Mouse (Mus musculus): Measurements from ENCODE around the gene 1700022I11Rik. TPM values are rescaled to one million over a fixed set of nuclear protein-coding genes. Genes with fewer than 3 reads are reported as not detected.

Gene 1700022I11Rik
- total RNA-seq, 2 experiments from 2014 or later: not detected

DNA sequence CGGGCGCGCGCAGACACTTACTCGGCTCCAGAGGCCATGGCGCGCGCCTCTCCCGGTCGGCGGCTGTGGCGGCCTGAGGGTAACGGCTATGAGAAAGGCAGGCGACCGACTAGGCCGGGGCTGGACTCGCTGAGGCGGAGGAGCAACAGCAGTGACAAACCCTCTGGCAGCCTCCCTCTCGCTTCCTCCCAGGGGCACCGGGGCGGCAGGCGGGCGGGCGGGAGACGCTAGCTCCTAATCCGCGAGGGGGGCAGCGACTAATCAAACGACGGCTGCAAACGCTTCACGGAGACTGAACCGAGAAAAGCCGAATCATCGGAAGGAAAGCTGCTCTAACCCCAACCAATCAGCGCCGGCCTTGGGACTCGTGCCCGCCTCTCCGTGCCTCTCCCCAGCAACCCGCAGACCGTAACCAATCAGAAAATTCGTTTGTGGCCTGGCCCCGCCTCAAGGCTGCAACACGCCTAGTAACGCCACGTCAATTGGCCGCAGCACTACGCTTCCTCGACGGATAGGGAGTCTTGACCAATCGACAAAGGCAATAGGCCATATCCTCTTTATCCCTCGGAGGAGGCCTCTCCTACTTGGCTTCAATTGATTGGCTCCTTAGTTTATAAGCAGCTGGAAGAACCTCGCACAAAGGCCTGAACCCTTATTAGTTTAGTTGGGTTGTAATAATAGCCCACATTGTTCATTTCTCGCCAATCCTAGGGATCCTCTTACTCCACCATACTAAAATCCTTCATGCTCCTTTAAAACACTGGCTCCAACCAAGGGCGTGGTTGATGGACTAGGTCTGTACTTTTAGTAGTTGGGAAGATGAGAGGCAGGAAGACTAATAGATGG, 31.0 kb downstream of the 1700022I11Rik start, which contains the start of gene Vcp:
Vcp (minus strand) TSS at position 367 of the 846 bp plus-strand sequence.
- peak; percentile 99 to 100 for DNase-seq (ENCODE audit: low spot score in 2 of 2)

DNA sequence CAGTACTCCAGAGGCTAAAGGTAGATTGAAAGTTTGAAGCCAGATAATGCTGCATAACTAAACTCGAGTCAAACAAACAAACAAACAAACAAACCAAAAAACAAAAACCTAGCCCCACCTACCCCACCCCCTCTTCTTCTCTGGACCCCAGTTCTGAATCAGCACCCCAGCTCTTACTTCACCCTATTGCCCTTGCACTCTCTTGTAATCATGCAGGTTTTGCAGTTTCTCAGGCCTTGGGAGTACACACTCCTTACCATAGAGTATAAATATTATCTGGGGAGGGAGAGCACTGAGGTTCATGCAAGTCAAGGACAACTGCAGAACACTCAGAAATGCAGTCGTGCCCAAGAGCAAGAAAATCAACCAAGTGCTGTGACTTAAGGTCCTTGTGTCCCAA, 31.9 kb downstream of the 1700022I11Rik start:
- DNase-seq (ENCODE audit: low spot score in 2 of 2): no peak

DNA sequence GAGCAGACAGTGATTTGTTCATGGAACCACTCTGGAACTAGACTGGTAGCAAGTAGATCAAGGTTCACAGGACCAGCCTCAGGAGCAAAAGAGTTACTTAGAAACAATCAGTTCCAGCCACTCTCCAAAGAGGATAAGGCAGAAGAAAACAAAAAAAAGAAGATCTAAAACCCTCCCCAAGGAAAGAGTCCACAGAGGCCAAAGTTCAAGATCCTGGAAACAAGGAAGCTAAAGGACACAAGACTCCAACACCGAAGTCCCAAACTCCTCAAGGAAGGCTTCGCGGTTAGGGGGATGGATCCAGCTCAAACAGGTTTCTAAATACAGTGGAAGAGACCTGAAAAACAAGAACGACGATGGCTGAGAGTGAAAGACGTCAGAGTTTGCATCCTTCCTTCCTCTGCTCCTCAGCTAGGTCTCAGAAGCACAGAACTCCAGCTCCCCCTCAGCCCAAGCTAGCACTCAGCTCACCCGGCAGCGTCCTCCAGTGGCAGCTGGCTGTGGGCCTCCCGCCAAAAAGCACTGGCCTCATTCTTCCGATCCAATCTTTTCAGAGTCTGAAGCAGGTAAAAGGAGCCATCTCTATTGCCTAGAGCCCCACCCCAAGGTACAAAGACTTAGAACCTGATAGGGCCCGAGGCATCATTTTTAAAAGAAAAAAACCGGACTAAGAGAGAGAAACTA, 33.5 kb downstream of the 1700022I11Rik start:
- no peak for DNase-seq (ENCODE audit: low spot score in 2 of 2)

DNA sequence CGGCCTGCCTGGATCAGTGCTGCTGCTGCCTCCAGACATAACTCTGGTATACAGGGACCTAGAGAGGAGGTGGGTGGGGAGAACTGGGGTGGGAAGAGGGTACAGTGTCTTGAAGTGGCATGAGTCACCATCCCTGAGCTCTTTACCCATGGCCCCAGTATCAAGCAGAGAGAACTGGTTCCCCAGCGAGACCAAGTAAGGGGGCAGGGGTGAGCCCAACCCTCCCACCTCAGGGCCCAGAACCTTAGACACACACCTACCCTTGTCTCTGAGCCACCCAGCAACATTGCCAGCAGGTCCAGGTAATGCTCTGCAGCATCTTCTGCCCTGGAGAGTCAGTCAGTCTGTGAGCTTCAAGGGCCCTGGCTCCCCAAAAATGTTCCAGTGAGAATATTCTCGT, 35.5 kb downstream of the 1700022I11Rik start:
- DNase-seq (ENCODE audit: low spot score in 2 of 2): no peak

DNA sequence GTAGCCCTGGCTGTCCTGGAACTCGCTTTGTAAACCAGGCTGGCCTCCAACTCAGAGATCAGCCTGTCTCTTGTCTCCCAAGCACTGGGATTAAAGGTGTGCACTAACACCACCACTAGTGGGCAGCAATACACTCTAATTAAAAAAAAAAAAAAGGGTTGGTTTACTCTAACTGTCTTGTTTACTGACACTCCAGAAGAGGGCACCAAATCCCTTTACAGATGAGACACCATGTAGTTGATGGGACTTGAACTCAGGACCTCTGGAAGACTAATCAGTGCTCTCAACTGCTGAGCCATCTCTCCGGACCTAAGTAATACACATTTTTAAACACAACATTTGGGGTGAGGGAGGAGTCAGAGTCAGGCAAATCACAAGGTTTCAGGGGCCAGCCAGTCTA, 36.4 kb downstream of the 1700022I11Rik start:
- no peak for DNase-seq (ENCODE audit: low spot score in 2 of 2)

DNA sequence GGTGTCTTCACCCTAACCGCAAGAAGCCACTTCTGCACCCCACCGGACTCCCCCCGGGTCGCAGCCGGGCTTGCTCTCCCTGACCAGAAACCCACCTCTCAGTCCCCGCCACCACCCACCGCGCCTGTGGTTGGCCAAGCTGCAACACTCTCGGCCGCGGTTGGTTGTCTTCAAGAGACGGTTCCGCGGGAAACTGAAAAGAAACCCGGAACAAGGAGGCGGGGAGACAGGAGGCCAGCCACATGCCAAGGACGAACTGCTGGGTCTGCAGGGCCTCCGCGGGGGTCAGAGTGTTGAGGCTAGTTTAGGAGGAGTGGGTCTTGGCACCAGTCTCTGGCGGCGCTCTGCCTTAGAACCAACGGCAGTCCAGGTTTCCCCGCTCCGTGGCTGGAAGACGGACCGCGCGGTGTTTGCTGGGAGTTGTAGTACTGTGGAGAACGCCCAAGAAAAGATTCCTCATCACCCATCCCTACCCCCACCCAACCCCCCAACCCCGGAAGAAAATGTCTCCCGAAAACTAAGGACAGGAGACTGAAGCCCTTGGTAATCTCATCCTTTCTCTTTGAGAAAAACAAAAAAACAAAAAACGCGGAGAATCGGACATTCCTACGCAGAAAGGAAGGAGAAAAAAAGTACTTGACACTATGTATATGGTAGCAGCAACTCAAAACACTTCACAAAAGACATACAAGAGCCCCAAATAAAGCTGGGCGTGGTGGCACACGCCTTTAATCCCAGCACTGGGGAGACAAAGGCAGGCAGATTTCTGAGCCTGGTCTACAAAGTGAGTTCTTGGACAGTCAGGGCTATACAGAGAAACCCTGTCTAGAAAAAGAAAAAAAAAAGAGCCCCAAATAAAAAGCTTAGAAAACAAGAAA, 41.0 kb downstream of the 1700022I11Rik start, which contains the start of gene Fancg:
Fancg (minus strand) TSS at position 346 of the 878 bp plus-strand sequence.
- peak; percentile 73 to 82 for DNase-seq (ENCODE audit: low spot score in 2 of 2)

DNA sequence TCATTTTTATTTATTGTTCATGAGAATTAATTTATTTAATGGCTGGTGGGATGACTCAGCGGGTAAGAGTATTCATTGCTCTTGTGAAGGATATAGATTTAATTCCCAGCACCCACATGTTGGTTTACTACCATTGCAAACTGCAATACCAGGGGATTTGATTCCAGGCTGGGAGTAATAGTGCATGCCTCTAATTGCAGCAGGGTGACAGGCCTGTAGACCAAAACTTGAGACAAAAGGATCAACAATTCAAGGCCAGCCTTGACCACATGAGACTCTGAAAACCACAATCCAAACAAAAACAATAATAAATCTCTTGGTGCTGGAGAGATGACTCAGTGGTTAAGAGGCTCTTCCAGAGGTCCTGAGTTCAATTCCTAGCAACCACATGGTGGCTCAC, 42.7 kb downstream of the 1700022I11Rik start:
- no peak for DNase-seq (ENCODE audit: low spot score in 2 of 2)

DNA sequence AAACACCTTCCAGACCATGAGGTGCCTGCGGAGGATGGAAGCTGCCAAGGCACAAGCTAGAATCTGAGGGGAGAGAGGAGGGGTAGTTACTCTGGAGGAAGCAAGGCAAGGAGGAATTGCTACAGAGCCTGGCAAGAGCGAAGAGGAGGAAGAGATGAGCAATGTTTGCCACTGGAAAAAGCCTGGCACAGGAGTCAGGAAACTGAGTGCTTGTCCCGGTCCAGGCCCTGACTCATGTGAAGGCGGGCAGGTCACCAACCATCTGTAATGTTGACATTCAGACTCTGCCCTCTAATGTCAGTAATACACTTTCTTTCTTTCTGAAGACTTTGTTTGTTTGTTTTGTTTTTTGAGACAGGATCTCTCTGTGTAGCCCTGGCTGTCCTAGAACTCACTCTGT, 48.8 kb downstream of the 1700022I11Rik start:
- DNase-seq (ENCODE audit: low spot score in 2 of 2): no peak

DNA sequence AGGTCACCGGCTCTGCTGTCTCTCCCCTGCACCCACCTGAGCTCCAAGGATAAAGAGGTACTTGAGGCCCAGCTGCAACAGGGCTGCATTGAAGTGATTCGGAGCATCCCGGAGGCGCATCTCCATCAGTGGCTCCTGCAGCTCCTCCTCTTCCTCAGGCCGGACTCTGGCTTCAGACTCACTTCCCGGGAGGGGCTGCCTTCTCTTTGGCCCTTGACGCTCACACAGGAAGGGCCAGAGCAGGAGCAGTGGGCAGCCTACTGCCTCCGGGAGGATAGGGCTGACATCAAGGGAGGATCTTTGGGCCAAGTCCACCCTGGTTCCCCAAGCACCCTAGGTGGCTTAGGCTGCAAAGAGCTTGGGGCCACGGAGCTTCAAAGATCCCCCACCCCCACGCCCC, 49.8 kb downstream of the 1700022I11Rik start:
- no peak for DNase-seq (ENCODE audit: low spot score in 2 of 2)

DNA sequence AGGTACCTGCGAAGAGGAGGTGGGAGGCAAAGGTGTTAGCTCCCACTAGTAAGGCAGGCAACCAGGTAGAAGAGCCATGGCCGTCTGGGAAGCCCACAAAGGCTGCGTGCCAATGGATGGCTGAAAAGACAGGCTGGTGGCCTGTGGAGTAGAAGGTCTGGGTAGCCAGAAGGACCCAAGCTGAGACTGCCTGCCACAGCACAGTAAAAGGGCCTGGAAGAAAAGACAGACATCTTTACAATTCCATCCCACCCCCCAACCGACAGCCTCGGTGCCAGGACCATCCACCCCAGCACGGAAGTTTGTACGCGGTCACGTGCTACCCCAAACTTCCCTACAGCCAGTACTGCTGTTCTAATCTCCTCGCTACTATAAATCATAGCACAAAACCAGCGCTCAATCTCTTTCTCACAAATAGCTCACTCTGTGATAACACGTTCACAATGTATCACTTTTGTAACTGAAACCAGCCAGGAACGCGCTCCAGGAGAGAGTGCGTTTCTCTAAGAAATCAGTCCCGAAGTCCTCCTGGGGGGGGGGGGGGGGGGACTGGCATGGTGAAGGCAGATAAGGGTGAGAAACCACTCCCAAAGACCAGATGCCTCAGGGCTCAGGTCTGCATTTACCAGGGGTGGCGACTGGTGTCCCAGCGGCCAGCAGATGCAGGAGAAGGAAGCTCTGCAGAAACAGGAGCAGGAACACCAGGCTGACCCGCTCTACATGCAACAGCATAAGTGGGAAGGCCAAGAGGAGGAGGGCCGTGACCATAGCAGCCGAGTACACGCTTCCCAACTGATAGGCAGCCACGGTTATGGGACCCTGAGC, 50.4 kb downstream of the 1700022I11Rik start:
- DNase-seq (ENCODE audit: low spot score in 2 of 2): no peak

DNA sequence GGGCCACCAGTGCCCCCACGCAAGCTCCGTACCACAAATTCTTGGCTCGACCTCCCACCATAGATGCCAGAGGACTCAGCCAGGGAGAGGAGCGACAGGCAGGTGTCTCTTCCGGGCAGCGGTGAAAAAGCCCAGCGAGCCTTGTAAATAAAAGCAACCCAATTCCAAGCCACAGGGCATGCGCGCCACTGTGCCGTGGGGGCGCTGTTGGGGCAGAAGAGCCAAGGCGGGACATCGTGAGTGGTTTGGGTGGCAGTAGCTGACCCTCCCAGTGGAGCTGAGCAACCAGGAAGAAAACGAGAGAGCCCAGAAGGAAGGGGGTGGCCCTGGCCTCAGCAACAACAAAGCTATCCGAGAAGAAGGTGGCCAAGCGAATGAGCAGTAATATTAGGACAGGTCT, 51.5 kb downstream of the 1700022I11Rik start:
- DNase-seq (ENCODE audit: low spot score in 2 of 2): no peak

DNA sequence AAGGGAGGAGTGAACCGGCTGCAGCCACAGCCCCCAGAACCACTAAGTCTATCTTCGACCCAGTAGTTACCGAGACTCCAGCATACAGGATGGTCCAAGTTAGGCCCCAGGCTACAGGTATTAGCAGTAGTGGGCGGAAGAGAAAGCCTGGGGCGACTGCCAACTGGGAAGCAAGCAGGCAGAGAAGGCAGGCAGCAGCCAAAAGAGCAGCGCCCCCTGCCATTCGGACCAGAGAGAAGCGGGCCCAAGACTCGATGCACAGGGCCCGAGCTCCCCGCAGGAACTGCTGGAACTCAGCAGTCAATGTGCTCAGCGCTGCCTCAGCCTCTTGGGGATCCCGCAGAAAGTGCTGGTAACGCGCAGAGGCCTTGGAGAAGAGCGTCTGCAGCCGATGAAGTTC, 51.9 kb downstream of the 1700022I11Rik start:
- no peak for DNase-seq (ENCODE audit: low spot score in 2 of 2)

DNA sequence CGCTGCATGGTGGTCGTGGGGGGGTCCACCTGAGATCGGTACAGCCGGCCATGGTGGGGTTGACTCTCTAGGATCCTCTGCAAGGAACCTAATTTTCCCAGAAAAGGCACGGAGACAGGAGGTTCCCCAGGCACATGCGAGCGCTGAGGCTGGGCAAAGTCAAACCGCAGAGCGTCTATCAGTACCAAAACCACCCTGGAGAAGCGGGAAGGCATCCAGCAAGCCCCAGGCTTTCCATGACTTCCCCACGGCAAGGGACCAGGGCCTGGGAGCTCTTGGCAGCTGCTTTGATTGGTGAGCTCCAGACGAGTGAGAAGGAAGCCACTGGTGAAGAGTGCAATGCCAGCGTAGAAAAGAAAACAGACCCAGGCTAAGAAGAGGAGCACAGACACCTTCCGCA, 55.3 kb downstream of the 1700022I11Rik start:
- DNase-seq (ENCODE audit: low spot score in 2 of 2): no peak

DNA sequence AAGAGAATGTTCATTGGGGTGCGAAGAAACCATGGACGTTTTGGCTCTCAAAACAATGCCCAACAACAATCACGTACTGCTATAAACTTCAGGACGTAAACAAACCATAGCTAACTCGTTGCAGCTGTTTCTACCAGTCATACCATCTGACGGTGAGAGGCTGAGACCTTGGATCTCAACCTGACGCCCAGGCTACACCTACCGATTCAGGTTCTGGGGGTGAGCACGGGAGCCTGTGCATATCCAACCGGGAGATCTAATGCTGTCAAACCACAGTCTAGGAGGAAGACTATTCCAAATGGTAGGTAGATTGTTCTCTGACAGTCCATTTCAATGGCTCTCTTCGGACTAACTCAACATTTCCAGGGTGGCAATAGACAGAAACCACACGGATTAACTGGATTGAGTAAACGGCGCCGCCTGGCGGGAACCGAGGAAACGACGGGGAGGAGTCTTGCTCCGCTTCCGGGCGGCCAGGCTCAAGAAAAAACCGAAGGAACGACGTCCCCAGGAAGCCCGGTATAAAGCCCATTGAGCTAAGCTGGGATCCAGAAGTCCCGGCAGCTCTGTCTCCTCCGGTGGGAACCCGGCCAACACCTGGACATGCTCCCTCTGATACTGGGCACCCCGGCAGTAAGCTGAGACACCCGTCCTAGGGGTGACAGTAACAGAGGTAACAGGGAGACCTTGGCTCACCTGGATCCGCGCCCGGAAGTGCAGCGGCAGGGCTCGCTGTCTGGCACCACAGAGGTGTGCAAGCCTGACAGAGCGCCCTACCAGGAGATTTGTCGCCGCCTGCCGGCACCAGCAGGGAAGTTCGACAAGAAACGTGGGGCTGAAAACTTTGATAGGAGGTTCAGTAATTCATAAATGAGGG, 55.9 kb downstream of the 1700022I11Rik start, which contains the start of gene Pigo:
Pigo (minus strand) TSS at position 736 of the 877 bp plus-strand sequence.
- peak; percentile 97 for DNase-seq (ENCODE audit: low spot score in 2 of 2)

DNA sequence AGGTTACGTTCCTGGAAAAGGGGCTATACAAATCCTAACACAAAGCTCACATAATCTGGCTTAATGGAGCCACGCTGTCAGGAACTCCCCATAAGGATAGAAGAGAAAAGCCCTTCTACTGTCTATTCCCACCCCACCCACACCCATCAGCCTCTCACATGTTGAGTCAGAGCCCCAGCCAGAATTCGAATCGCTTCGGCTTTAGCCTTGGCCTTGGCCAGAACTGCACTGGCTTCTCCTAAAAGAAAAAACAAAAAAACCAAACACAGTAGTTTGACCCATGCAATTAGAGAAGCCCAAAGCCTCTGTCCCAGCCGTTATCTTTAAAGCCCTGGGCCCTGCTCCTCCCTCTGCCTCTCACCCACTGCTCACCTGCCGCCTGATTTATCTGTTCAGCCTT, 59.7 kb downstream of the 1700022I11Rik start:
- DNase-seq (ENCODE audit: low spot score in 2 of 2): no peak

DNA sequence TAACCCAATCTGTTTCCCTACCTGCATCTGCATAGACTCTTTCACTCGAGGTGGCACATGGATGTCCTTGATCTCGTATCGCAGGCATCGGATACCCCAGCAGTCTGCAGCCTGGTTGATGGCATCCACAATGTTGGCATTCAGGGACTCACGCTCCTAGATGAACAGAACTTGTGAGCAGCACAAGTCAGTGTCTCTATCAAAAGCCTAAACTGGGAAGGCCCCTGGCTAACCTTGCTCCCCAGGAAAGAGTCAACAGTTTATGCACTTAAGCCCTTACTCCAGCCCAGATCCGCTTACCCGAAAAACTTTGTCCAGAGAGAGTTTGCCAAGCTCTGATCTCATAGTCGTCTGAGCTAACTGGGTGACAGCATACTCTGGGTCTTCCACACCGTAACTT, 60.3 kb downstream of the 1700022I11Rik start:
- no peak for DNase-seq (ENCODE audit: low spot score in 2 of 2)

DNA sequence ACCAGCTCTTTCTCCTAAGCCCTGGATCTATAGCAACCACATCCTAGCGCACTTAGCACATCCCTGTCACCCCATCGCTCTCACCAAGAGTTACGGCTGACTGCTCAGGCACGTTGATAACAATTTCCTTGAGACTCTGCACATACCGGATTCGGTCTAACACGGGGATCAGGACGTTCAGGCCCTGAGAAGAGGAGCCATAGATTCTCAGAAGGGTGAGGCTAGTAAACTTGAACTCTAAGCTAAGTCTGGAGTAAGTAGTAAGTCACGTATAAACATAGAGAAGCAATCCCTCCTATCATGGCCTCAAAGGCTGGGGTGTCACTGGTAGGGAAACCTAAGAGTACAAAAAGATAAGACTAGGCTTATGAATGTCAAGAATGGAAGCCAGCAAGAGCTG, 60.9 kb downstream of the 1700022I11Rik start:
- no peak for DNase-seq (ENCODE audit: low spot score in 2 of 2)

DNA sequence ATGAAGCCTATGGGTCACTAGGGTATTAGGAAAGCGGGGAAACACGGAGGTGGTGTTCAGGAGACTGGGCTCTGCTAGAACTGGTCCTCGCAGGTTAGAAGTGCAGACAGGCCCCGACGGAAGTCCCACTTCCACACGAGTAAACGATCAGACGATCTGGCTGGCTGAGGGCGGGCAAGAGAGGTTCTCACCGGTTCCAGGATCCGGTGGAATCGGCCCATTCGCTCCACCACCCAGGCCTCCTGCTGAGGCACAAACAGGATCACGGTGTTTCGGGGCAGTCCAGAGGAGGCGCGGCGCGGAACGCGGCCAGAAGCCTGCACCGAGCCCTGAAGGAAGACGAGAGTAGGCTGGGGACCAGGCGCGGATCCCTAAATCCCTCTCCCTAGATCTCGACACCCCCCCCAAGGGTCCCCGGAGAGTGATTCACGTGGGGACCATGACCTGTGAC, 61.4 kb downstream of the 1700022I11Rik start:
- no peak for DNase-seq (ENCODE audit: low spot score in 2 of 2)

DNA sequence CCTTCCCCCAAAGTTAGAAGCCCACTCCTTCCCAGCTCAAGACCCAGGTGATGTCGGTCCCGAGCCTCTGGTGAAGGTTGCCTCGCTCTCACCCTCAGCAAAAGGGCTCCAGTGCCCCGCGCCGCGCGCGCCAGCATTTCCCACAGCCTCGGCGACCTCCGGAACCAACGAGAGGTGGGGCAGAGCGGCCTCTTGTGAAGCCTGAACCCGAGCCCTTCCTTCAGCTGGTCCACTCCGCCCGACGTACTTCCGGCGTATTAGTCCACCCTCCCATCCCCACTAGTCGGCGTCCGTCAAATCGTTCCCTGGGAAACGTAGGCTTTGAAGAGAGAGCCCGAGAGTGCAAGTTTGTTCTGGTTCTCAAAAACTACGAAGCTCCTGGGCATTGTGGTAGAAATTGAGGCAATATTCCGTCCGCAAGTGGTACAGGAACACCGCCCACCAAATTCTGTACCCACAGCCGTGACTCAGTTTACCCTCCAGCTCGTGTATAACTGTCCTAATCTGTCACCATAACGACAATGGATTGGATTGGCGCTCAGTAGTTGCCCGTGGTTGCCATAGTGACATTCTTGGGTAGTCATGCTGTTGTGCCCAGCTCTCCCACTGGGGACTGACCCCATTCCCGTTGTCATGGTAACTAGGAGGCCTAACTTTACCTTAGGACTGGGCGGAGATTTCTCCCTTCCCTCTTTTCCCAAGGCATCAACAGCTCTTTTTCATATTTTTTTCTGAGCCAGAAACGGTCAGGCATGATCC, 62.0 kb downstream of the 1700022I11Rik start, which contains the start of gene Stoml2:
Stoml2 (minus strand) TSS at position 474 of the 759 bp plus-strand sequence.
- peak; percentile 90 to 92 for DNase-seq (ENCODE audit: low spot score in 2 of 2)

Measured in layer of hippocampus, postnatal 10 days (tissue).